Mouse (Mus musculus) skeletal muscle tissue, adult 2 months (tissue): ENCODE measurements around the gene Zfp385c.
"Not testable (repeated sequence)": the region's sequence is repeated elsewhere in the genome, so short reads cannot be mapped to it uniquely, and the experiment has no call there.

Experiments
- DNase-seq: peaks from one replicate; pipeline ENCODE4 v3.0.0-alpha.2; 2012; ENCODE audit warnings: low read depth, low spot score

Zfp385c gene

DNA sequence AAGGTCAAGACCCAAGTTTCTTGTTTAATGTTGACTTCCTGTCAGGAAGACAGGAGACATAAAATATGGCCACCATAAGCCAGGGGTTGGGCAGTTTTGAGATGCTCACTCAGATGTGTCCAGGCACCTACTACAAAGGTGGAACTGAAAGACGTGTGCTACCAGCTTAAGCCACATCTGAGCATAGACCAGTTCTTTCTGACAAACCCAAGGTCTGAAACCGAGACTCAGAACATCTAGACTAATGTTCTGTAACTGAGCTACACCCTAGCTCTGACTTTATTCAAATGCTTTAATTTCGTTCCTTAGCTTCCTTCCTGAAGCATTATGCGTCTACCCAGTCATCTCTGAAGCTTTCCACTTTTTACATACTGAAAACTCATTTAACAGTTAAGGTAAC is 94.2 kb downstream of the Zfp385c start:
- DNase-seq: no peak

- peak; percentile 68 for DNase-seq
These were observed 96.7 kb downstream of the Zfp385c start for GRCm38 (mm10) chr11:100595533-100595932.

DNA sequence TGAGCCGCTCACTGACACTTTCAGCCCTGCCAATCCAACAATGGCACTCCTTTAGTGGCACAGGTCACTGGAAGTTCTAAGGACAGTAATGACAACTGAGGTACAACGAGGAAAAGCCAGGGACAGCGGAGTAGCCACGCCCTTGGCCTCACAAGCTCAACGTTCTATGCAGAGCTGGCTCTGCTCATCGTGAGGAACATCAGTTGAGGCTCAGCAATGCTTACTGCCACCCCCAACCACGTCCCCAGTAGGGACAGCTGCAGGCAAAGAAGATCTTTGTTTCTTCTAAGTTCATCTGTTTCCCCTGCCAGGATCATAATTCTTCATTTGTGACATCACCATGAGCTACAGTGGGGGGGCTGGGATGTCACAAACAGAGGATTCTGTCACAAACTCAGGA is 97.6 kb downstream of the Zfp385c start:
- no peak for DNase-seq

DNA sequence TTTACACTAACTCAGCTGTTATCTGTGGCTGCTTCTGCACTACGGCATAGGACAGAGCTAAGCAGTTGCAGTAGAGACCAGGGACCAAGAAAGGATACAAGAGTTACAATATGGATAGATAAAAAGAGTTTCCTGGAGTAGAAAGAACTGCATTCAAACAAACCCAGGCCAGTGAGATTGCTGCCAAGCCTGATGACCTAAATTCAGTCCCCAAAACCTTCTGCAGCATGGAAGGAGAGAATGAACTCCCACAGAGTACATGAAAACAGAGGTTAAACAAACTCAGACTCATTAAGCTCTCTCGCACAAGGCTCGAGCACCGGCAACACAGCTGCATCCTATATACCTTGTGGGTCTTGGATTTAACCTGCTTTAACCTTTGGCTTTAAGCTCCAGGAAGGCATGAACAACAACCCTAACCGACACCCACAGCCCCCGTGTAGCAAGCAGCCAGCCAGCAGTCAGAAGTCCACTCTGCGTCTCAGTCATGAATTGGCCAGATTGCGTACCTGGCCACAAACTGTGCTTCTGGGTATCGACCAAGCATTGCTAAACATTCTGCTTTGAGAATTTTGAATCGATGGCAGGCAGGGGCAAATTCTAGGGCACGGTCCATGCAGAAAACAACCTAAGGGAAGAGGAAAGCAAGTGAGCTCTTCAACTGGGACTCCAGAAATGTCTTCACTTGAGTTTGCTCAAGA is 99.8 kb downstream of the Zfp385c start:
- DNase-seq: no peak

- DNase-seq: no peak
These were observed 103.8 kb downstream of the Zfp385c start for GRCm38 (mm10) chr11:100588462-100588861.

GRCm38 (mm10) chr11:100585148-100585547 is 107.1 kb downstream of the Zfp385c start:
- no peak for DNase-seq

DNA sequence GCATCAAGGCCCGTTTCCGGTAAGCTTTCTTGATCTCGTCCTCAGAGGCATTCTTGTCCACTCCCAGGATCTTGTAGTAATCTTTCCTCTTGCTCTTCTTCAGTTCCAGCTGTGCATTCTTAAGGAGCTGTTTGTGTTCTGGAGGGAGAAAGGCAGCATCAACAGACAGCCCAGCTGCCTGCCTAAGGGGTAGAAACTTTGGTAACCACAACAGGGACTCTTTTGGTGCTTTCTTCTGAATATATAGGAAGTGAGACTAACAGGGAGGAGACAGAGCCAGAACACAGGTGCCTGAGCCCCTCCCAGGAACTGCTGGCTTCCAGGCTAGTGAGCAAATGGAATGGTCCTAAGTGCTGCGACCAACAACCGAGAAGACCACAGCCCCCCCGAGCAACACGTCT is 107.7 kb downstream of the Zfp385c start:
- no peak for DNase-seq

DNA sequence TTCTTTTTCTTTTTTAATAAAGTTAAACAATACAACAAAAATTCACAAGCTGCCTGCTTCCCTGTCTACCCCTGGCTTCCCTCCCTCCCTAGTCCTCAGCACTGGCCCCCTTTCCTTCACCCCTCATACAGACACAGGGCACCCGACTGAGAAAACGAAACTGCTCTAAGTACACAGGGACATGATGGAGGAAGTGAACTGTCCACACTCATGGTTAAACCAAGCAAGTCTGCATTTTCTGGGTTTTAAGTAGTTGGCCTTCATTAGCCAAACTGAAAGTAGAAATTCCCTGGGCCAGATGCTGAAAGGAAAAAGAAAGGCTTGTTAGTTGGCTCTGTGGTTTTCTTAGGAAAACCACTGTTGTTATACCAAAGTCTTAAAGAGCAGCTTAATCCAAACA is 109.4 kb downstream of the Zfp385c start:
- no peak for DNase-seq

DNA sequence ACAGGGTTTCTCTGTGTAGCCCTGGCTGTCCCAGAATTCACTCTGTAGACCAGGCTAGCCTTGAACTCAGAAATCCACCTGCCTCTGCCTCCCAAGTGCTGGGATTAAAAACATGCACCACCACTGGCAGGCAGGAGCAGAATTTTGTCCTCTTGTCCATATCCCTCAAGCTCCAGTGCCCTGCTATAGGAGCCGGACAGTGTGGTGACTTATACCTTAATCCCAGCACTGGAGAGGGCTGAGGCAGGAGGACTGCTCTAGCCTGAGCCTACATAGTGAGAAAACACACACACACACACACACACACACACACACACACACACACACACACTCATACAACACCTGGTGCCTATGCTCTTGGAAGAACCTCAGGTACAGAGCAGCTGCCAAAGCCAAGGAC is 109.8 kb downstream of the Zfp385c start:
- DNase-seq: not testable (repeated sequence)

- DNase-seq: no peak
These were observed 110.5 kb downstream of the Zfp385c start for GRCm38 (mm10) chr11:100581756-100582155.

DNA sequence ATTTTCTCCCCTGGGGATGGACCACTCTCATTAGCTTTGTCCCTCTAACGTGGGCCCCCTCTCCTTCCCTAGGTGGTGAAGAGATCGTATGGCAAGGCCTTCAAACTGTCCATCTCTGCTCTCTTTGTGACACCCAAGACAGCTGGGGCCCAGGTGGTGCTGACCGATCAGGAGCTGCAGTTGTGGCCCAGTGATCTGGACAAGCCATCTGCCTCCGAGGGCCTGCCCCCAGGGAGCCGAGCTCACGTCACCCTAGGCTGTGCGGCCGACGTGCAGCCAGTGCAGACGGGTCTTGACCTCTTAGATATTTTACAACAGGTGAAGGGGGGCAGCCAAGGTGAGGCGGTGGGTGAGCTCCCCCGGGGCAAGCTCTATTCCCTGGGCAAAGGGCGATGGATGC is 112.0 kb downstream of the Zfp385c start:
- no peak for DNase-seq

GRCm38 (mm10) chr11:100579116-100579799 is 113.0 kb downstream of the Zfp385c start:
- no peak for DNase-seq

GRCm38 (mm10) chr11:100577852-100578599 is 114.2 kb downstream of the Zfp385c start:
- DNase-seq: no peak
